Mouse (Mus musculus) colon, adult 2 months (tissue): Measurements from ENCODE around the gene Stxbp4. TPM values are rescaled to one million over a fixed set of nuclear protein-coding genes. Genes with fewer than 3 reads are reported as not detected.

ENCODE experiments used
- polyA plus RNA-seq: library from polyadenylated mRNA; depleted of rRNA; stranded (reverse); fragments of >200 nt; gene quantifications from 2 replicates; pipeline ENCODE4 v1.2.3, GENCODE M21; 2012; rRNA removed

Gene Stxbp4
- 0.68 and 1.0 TPM in 2 replicates for polyA plus RNA-seq

GRCm38 (mm10) chr11:90637440-90638311 is at the start of gene Stxbp4, which contains the start of gene Cox11:
Gene Stxbp4, minus strand, starts transcription at chr11:90638084.
Gene Cox11, plus strand, starts transcription at chr11:90638173.

Other genes with a start within 250 kb of the Stxbp4 start
- gene Hlf, start 247.2 kb downstream of the Stxbp4 start, polyA plus RNA-seq, result 2.8 and 3.6 TPM in 2 replicates
- gene Cox11, start 89 bp upstream of the Stxbp4 start, polyA plus RNA-seq, result 22.3 and 27.8 TPM in 2 replicates
- gene Tom1l1, start 50.3 kb upstream of the Stxbp4 start, polyA plus RNA-seq, result 7.8 and 8.7 TPM in 2 replicates